Mouse (Mus musculus) colon, adult 2 months (tissue): ENCODE measurements around the gene Samd10. TPM values are rescaled to one million over a fixed set of nuclear protein-coding genes. Genes with fewer than 3 reads are reported as not detected.

Experiments used
- polyA plus RNA-seq: library from polyadenylated mRNA; depleted of rRNA; stranded (reverse); fragments of >200 nt; gene quantifications from 2 replicates; pipeline ENCODE4 v1.2.3, GENCODE M21; 2012; rRNA removed

Gene Samd10
- polyA plus RNA-seq: 30.8 and 41.3 TPM in 2 replicates

GRCm38 (mm10) chr2:181598454-181599351 is at the start of gene Samd10:
Gene Samd10 (minus strand): TSS chr2:181599212.

GRCm38 (mm10) chr2:181592231-181593041 is 6.6 kb downstream of the Samd10 start, which contains the start of gene Zfp512b:
Gene Zfp512b (minus strand): TSS chr2:181592803.

GRCm38 (mm10) chr2:181591528-181592085 is 7.4 kb downstream of the Samd10 start, which contains the start of gene Prpf6:
Gene Prpf6 (plus strand): TSS chr2:181591868.

GRCm38 (mm10) chr2:181584411-181584942 is 14.5 kb downstream of the Samd10 start, which contains the start of gene Uckl1:
Gene Uckl1 (minus strand): TSS chr2:181584892.

Other genes with a start within 250 kb of the Samd10 start
- gene Zgpat, start 234.3 kb downstream of the Samd10 start, polyA plus RNA-seq: 32.6 and 36.8 TPM in 2 replicates
- 25.9 and 30.4 TPM in 2 replicates for gene Arfrp1, start 233.8 kb downstream of the Samd10 start, polyA plus RNA-seq
- gene Lime1, start 219.1 kb downstream of the Samd10 start, polyA plus RNA-seq: 94.1 and 102 TPM in 2 replicates
- 2.0 TPM in 2 replicates for gene Zbtb46, start 139.8 kb downstream of the Samd10 start, polyA plus RNA-seq
- not detected in 2 replicates for gene Abhd16b, start 106.0 kb downstream of the Samd10 start, polyA plus RNA-seq
- 31.4 and 40.7 TPM in 2 replicates for gene Tpd52l2, start 102.1 kb downstream of the Samd10 start, polyA plus RNA-seq
- 51.9 and 64.1 TPM in 2 replicates for gene Dnajc5, start 78.7 kb downstream of the Samd10 start, polyA plus RNA-seq
- gene Uckl1, start 14.3 kb downstream of the Samd10 start, polyA plus RNA-seq: 161 and 197 TPM in 2 replicates
- gene Prpf6, start 7.3 kb downstream of the Samd10 start, polyA plus RNA-seq: 12.3 and 13.0 TPM in 2 replicates
- 39.9 and 47.0 TPM in 2 replicates for gene Zfp512b, start 6.4 kb downstream of the Samd10 start, polyA plus RNA-seq
- not detected in 2 replicates for gene Gm29797, start 57.8 kb upstream of the Samd10 start, polyA plus RNA-seq
- gene Sox18, start 72.4 kb upstream of the Samd10 start, polyA plus RNA-seq: 37.5 and 40.1 TPM in 2 replicates
- gene Tcea2, start 81.1 kb upstream of the Samd10 start, polyA plus RNA-seq: 6.5 and 6.7 TPM in 2 replicates
- gene Rgs19, start 94.8 kb upstream of the Samd10 start, polyA plus RNA-seq: 34.0 and 48.2 TPM in 2 replicates
- not detected in 2 replicates for gene Lkaaear1, start 99.2 kb upstream of the Samd10 start, polyA plus RNA-seq
- gene Oprl1, start 115.8 kb upstream of the Samd10 start, polyA plus RNA-seq: 0.57 and 0.79 TPM in 2 replicates
- 1.3 and 1.4 TPM in 2 replicates for gene Myt1, start 164.1 kb upstream of the Samd10 start, polyA plus RNA-seq
- 16.3 and 19.0 TPM in 2 replicates for gene Pcmtd2, start 238.6 kb upstream of the Samd10 start, polyA plus RNA-seq